10 mouse cellular contexts compared by ENCODE assay signal in genomic region chr19:5743576-5743975, GRCm38 (mm10). TPM values are rescaled to one million over a fixed set of nuclear protein-coding genes. Genes with fewer than 3 reads are reported as not detected.
DNase-seq lines count a peak whose midpoint lies in the region; ATAC-seq and TF ChIP-seq lines count a peak whose summit lies in the region.
"Had no signal": no experiment of that assay in that cellular context is flagged by ENCODE, and none has a peak within 500 bp of the region (broad histone marks: within the 10 kb centered on the region; RNA-seq: fewer than 3 reads in every experiment).

No protein-coding gene starts in this region.

- intact Hi-C loops in heart, postnatal 25 days (cut with DNase I) = no loop called here

- no peak overlapping the region for H3K9ac ChIP-seq in limb, embryonic 12.5 days (replicated peaks)
- H3K9ac ChIP-seq: midbrain, embryonic 12.5 days had no signal

- peak; percentile 95 for DNase-seq in heart, adult 11 months
- DNase-seq in heart, postnatal 25 days (ENCODE audit: low spot score) = no peak
- peak; percentile 71 for DNase-seq in NIH3T3 (ENCODE audit: low read depth)
- no peak for DNase-seq in thymus, adult 2 months
- no peak for DNase-seq in left cerebral cortex, adult 18-20 months (ENCODE audit: low spot score in 2 of 2)
- no peak for DNase-seq in layer of hippocampus, postnatal 36 days

- peaks cover 68% of the 10 kb centered on the region for H3K27me3 ChIP-seq in limb, embryonic 12.5 days
- H3K27me3 ChIP-seq in thymus, adult 2 months (ENCODE audit: control insufficient read depth, insufficient read depth, low read length) = peaks cover 21% of the 10 kb centered on the region; the same call in 1 of the 2 replicates

- WGBS in limb, embryonic 12.5 days = 69% methylated on average over 5 of the region's 5 CpGs
- 38% methylated on average over 5 of the region's 5 CpGs for WGBS in thymus, adult 2 months

- H3K4me2 ChIP-seq in limb, embryonic 12.5 days = peak overlapping the region; percentile 96
- H3K4me2 ChIP-seq: midbrain, embryonic 12.5 days had no signal

- no peaks in the 10 kb centered on the region for H3K9me3 ChIP-seq in limb, embryonic 12.5 days
- H3K9me3 ChIP-seq: midbrain, embryonic 12.5 days had no signal

- no peak for ATAC-seq in limb, embryonic 12.5 days (ENCODE audit: insufficient number of reproducible peaks, insufficient read depth, low FRiP score, low TSS enrichment, low read depth)

- H3K4me1 ChIP-seq in embryonic fibroblast, embryonic 13.5 days (ENCODE audit: control insufficient read depth, insufficient read depth, low read length) = peaks cover 16% of the 10 kb centered on the region
- peaks cover 50% of the 10 kb centered on the region for H3K4me1 ChIP-seq in limb, embryonic 12.5 days (replicated peaks)
- 0 out of 2 replicates have a peak, but pooled peaks cover 3% of the 10 kb centered on the region for H3K4me1 ChIP-seq in thymus, adult 2 months (replicated peaks; ENCODE audit: control insufficient read depth, insufficient read depth, low read length)

- TF ChIP-seq POLR2A in embryonic fibroblast, embryonic 13.5 days (IDR thresholded peaks at IDR 0.05; ENCODE audit: low read depth, low read length) = 0 out of 2 replicates have a peak, but pooled peaks have one; percentile 36
- no peak for TF ChIP-seq POLR2A in thymus, adult 2 months (IDR thresholded peaks at IDR 0.05; ENCODE audit: control insufficient read depth, extremely low read depth, insufficient read depth, low read length, poor library complexity)

- TF ChIP-seq CTCF in embryonic fibroblast, embryonic 13.5 days (IDR thresholded peaks at IDR 0.05; ENCODE audit: borderline replicate concordance, insufficient read depth, low read length) = no peak
- no peak for TF ChIP-seq CTCF in thymus, adult 2 months (IDR thresholded peaks at IDR 0.05; ENCODE audit: borderline replicate concordance, control insufficient read depth, extremely low read depth, insufficient read depth, low read length, poor library complexity)

- no peaks in the 10 kb centered on the region for H3K36me3 ChIP-seq in limb, embryonic 12.5 days
- H3K36me3 ChIP-seq in thymus, adult 2 months (ENCODE audit: control insufficient read depth, insufficient read depth, low read length) = no peaks in the 10 kb centered on the region
- H3K36me3 ChIP-seq: midbrain, embryonic 12.5 days had no signal

- H3K27ac ChIP-seq in embryonic fibroblast, embryonic 13.5 days (ENCODE audit: insufficient read depth, low read length) = 0 out of 2 replicates have a peak overlapping the region, but pooled peaks have one; percentile 8
- H3K27ac ChIP-seq in limb, embryonic 12.5 days = no peak overlapping the region
- H3K27ac ChIP-seq in thymus, adult 2 months (ENCODE audit: control insufficient read depth, insufficient read depth, low read length) = no peak overlapping the region
- H3K27ac ChIP-seq: midbrain, embryonic 12.5 days had no signal

- peak overlapping the region; percentile 78 for H3K4me3 ChIP-seq in embryonic fibroblast, embryonic 13.5 days (ENCODE audit: insufficient read depth, low read length)
- peak overlapping the region; percentile 73; the same call in 1 of the 2 replicates for H3K4me3 ChIP-seq in limb, embryonic 12.5 days (replicated peaks)
- no peak overlapping the region for H3K4me3 ChIP-seq in thymus, adult 2 months (ENCODE audit: control insufficient read depth, insufficient read depth, low read length)
- H3K4me3 ChIP-seq: erythroblast, embryonic 14.5 days; midbrain, embryonic 12.5 days had no signal

RNA-seq across cellular contexts. Expression of gene Ltbp3, which starts 2.9 kb away (rescaled TPM):
- 10 to 100 TPM; 36.6 to 37.2 TPM for total RNA-seq in heart, postnatal 25 days (2021)
- polyA plus RNA-seq in embryonic fibroblast, embryonic 13.5 days (2011; ENCODE audit: insufficient read length, low read depth, missing spikeins) = 119 and 136 TPM in 2 replicates
- 17.0 and 30.3 TPM in 2 replicates for polyA plus RNA-seq in limb, embryonic 12.5 days (2016; fragmentation: Nextera tagmentation; extraction: Ambion mirVana)
- polyA plus RNA-seq in thymus, adult 2 months (2012; rRNA removed) = 29.5 and 37.7 TPM in 2 replicates
- 10 to 100 TPM; 37.2 to 41.8 TPM for total RNA-seq in left cerebral cortex, adult 18-20 months (2021)
- total RNA-seq in layer of hippocampus, postnatal 36 days (2021) = 10 to 100 TPM; 24.9 to 28.0 TPM

RNA-seq across cellular contexts. Expression of gene Fam89b, which starts 14.1 kb away (rescaled TPM):
- 10 to 100 TPM; 29.5 to 31.5 TPM for total RNA-seq in heart, postnatal 25 days (2021)
- 51.3 and 54.8 TPM in 2 replicates for polyA plus RNA-seq in embryonic fibroblast, embryonic 13.5 days (2011; ENCODE audit: insufficient read length, low read depth, missing spikeins)
- 140 and 143 TPM in 2 replicates for polyA plus RNA-seq in limb, embryonic 12.5 days (2016; fragmentation: Nextera tagmentation; extraction: Ambion mirVana)
- polyA plus RNA-seq in thymus, adult 2 months (2012; rRNA removed) = 300 and 312 TPM in 2 replicates
- total RNA-seq in left cerebral cortex, adult 18-20 months (2021) = 10 to 100 TPM; 24.4 to 30.9 TPM
- 10 to 100 TPM; 24.1 to 29.4 TPM for total RNA-seq in layer of hippocampus, postnatal 36 days (2021)

RNA-seq across cellular contexts. Expression of gene Ehbp1l1, which starts 17.5 kb away (rescaled TPM):
- total RNA-seq in heart, postnatal 25 days (2021) = 100 to 1,000 TPM; 140 to 149 TPM
- 62.8 and 86.1 TPM in 2 replicates for polyA plus RNA-seq in embryonic fibroblast, embryonic 13.5 days (2011; ENCODE audit: insufficient read length, low read depth, missing spikeins)
- polyA plus RNA-seq in limb, embryonic 12.5 days (2016; fragmentation: Nextera tagmentation; extraction: Ambion mirVana) = 15.9 and 16.5 TPM in 2 replicates
- 55.6 and 61.8 TPM in 2 replicates for polyA plus RNA-seq in thymus, adult 2 months (2012; rRNA removed)
- total RNA-seq in left cerebral cortex, adult 18-20 months (2021) = 10 to 100 TPM; 23.7 to 24.7 TPM
- 10 to 100 TPM; 13.7 to 14.2 TPM for total RNA-seq in layer of hippocampus, postnatal 36 days (2021)

RNA-seq across cellular contexts. Expression of gene Scyl1, which starts 27.6 kb away (rescaled TPM):
- total RNA-seq in heart, postnatal 25 days (2021) = 10 to 100 TPM; 63.5 to 64.1 TPM
- polyA plus RNA-seq in embryonic fibroblast, embryonic 13.5 days (2011; ENCODE audit: insufficient read length, low read depth, missing spikeins) = 78.4 and 83.1 TPM in 2 replicates
- 74.9 and 78.0 TPM in 2 replicates for polyA plus RNA-seq in limb, embryonic 12.5 days (2016; fragmentation: Nextera tagmentation; extraction: Ambion mirVana)
- polyA plus RNA-seq in thymus, adult 2 months (2012; rRNA removed) = 107 and 113 TPM in 2 replicates
- 10 to 100 TPM; 90.8 to 93.4 TPM for total RNA-seq in left cerebral cortex, adult 18-20 months (2021)
- total RNA-seq in layer of hippocampus, postnatal 36 days (2021) = 10 to 100 TPM; 75.6 to 75.9 TPM

RNA-seq across cellular contexts. Expression of gene Kcnk7, which starts 39.4 kb away (rescaled TPM):
- not detected for total RNA-seq in heart, postnatal 25 days (2021)
- polyA plus RNA-seq in embryonic fibroblast, embryonic 13.5 days (2011; ENCODE audit: insufficient read length, low read depth, missing spikeins) = not detected in 2 replicates
- polyA plus RNA-seq in limb, embryonic 12.5 days (2016; fragmentation: Nextera tagmentation; extraction: Ambion mirVana) = 0.40 TPM in 1 of 2 replicates, not detected in the other
- polyA plus RNA-seq in thymus, adult 2 months (2012; rRNA removed) = 0.97 and 1.0 TPM in 2 replicates
- total RNA-seq in left cerebral cortex, adult 18-20 months (2021) = not detected
- not detected for total RNA-seq in layer of hippocampus, postnatal 36 days (2021)

Comparison
In these comparisons a context has a peak if more than half of its experiments do, and no peak if none do; other contexts are left out.
1. DNase-seq: peak in heart, adult 11 months (single experiment) and NIH3T3 (single experiment); none in heart, postnatal 25 days (single experiment), thymus, adult 2 months (single experiment), left cerebral cortex, adult 18-20 months (0 of 2) and layer of hippocampus, postnatal 36 days (0 of 2).
2. RNA of gene Ehbp1l1, which starts 17.5 kb away (total RNA-seq): 140 to 149 TPM in heart, postnatal 25 days; 23.7 to 24.7 TPM in left cerebral cortex, adult 18-20 months and 13.7 to 14.2 TPM in layer of hippocampus, postnatal 36 days; every median in the first group is over 4 times any median in the second.